Mouse (Mus musculus) heart, embryonic 16.5 days (tissue): Measurements from ENCODE around the gene Gm17067. TPM values are rescaled to one million over a fixed set of nuclear protein-coding genes. Genes with fewer than 3 reads are reported as not detected.
"Not testable (repeated sequence)": the region's sequence is repeated elsewhere in the genome, so short reads cannot be mapped to it uniquely, and the experiment has no call there.

Source experiments
- ATAC-seq: fragments of 200-750 bp; cut with Nextera tagmentation; replicated peaks from 2 replicates; pipeline ENCODE4 v1.8.0; 2017; ENCODE audit warnings: moderate number of reproducible peaks; ENCODE audit not compliant: insufficient read depth, low FRiP score; ENCODE audit errors: extremely low read depth
- H3K27ac ChIP-seq: fragments of 300-500 bp; sonication (generic); 2 replicates; pipeline ENCODE4 v1.5.1; 2014; ENCODE audit warnings: mild to moderate bottlenecking, low read length, control low read depth, moderate library complexity
- H3K27me3 ChIP-seq: fragments of 300-500 bp; sonication (generic); 2 replicates; pipeline ENCODE4 v1.6.1; 2014; ENCODE audit warnings: low read length, mixed read lengths; ENCODE audit not compliant: control insufficient read depth, insufficient read depth
- H3K36me3 ChIP-seq: fragments of 300-500 bp; sonication (generic); 2 replicates; pipeline ENCODE4 v1.6.1; 2014; ENCODE audit not compliant: control insufficient read depth, insufficient read depth
- H3K4me1 ChIP-seq: fragments of 300-500 bp; sonication (generic); 2 replicates; pipeline ENCODE4 v1.6.1; 2014; ENCODE audit warnings: low read length, mixed read lengths; ENCODE audit not compliant: control insufficient read depth, insufficient read depth
- H3K4me2 ChIP-seq: fragments of 300-500 bp; sonication (generic); 2 replicates; pipeline ENCODE4 v1.6.1; 2014; ENCODE audit warnings: low read depth, mild to moderate bottlenecking, control low read depth, low read length
- H3K4me3 ChIP-seq: fragments of 300-500 bp; sonication (generic); 2 replicates; pipeline ENCODE4 v1.5.1; 2014; ENCODE audit warnings: mild to moderate bottlenecking, control low read depth, low read length
- H3K9ac ChIP-seq: fragments of 300-500 bp; sonication (generic); 2 replicates; pipeline ENCODE4 v1.6.1; 2014; ENCODE audit warnings: low read length, control low read depth
- H3K9me3 ChIP-seq: fragments of 300-500 bp; sonication (generic); replicated peaks from 2 replicates; pipeline ENCODE4 v1.6.1; 2016; ENCODE audit warnings: low read length; ENCODE audit not compliant: control insufficient read depth
- WGBS: fragments of 180-500 bp; shearing (Covaris S2); extraction: QIAGEN DNeasy Blood & Tissue Kit; methylation state at CpG from one replicate; pipeline ENCODE4 v1.1.7; 2014; 5-methylcytosine and 5-hydroxymethylcytosine counted together
- polyA plus RNA-seq: library from polyadenylated mRNA; unstranded; fragments of >200 nt; fragmentation: Nextera tagmentation; extraction: Ambion mirVana; gene quantifications from 2 replicates; pipeline ENCODE4 v1.2.1, GENCODE M21; 2015

The Gm17067 gene
- polyA plus RNA-seq = not detected in 2 replicates

GRCm38 (mm10) chr7:42726917-42727316, at the start of gene Gm17067:
Gene Gm17067, minus strand, starts transcription at chr7:42727017.
- H3K27ac ChIP-seq, H3K27me3 ChIP-seq, H3K9me3 ChIP-seq, H3K4me2 ChIP-seq, H3K9ac ChIP-seq, ATAC-seq, H3K4me3 ChIP-seq, H3K4me1 ChIP-seq, H3K36me3 ChIP-seq: not testable (repeated sequence)
- 71% methylated on average over 4 of the region's 4 CpGs for WGBS

GRCm38 (mm10) chr7:42749836-42750235, 23.0 kb upstream of the Gm17067 start:
- no peak overlapping the region for H3K4me3 ChIP-seq
- H3K4me2 ChIP-seq = no peak overlapping the region
- H3K27me3 ChIP-seq = no peaks in the 10 kb centered on the region
- no peak overlapping the region for H3K9ac ChIP-seq
- H3K27ac ChIP-seq = no peak overlapping the region
- no peak for ATAC-seq
- peaks cover 4% of the 10 kb centered on the region for H3K9me3 ChIP-seq
- no peaks in the 10 kb centered on the region for H3K4me1 ChIP-seq
- H3K36me3 ChIP-seq = no peaks in the 10 kb centered on the region
- WGBS = 49% methylated on average over 19 of the region's 20 CpGs

- H3K4me1 ChIP-seq = no peaks in the 10 kb centered on the region
- H3K4me2 ChIP-seq = no peak overlapping the region
- ATAC-seq = no peak
- H3K27ac ChIP-seq = no peak overlapping the region
- H3K9me3 ChIP-seq = peaks cover 17% of the 10 kb centered on the region; the same call in 1 of the 2 replicates
- no peak overlapping the region for H3K9ac ChIP-seq
- H3K27me3 ChIP-seq = no peaks in the 10 kb centered on the region
- H3K4me3 ChIP-seq = no peak overlapping the region
- no peaks in the 10 kb centered on the region for H3K36me3 ChIP-seq
- WGBS = 76% methylated on average over 10 of the region's 10 CpGs
Measured at GRCm38 (mm10) chr7:42738536-42739210, 11.9 kb upstream of the Gm17067 start.

GRCm38 (mm10) chr7:42693251-42693650, 33.6 kb downstream of the Gm17067 start:
- WGBS = under 1% methylated on average over 4 of the region's 4 CpGs
- H3K9me3 ChIP-seq, H3K27me3 ChIP-seq, ATAC-seq, H3K4me1 ChIP-seq, H3K36me3 ChIP-seq: not testable (repeated sequence)
- Histone ChIP-seq H3K4me3 (peak overlapping the region; percentile 71), H3K9ac (peak overlapping the region; percentile 74), H3K4me2 (peak overlapping the region; percentile 66), H3K27ac (peak overlapping the region; percentile 67; the same call in 1 of the 2 replicates)

GRCm38 (mm10) chr7:42692362-42693158, 34.3 kb downstream of the Gm17067 start, which contains the start of gene Zfp975:
Gene Zfp975, minus strand, starts transcription at chr7:42692742.
- H3K4me2 ChIP-seq = peak within 1 kb of the TSS; percentile 66
- not testable (repeated sequence) for H3K9me3 ChIP-seq, H3K4me1 ChIP-seq, H3K27me3 ChIP-seq, H3K36me3 ChIP-seq
- H3K9ac ChIP-seq = peak within 1 kb of the TSS; percentile 74
- peak within 1 kb of the TSS; percentile 67 for H3K27ac ChIP-seq
- peak within 1 kb of the TSS; percentile 71 for H3K4me3 ChIP-seq
- ATAC-seq = peak; percentile 100
- under 1% methylated on average over 23 of the region's 23 CpGs for WGBS

- not testable (repeated sequence) for H3K9ac ChIP-seq, H3K4me3 ChIP-seq, H3K4me1 ChIP-seq, H3K27me3 ChIP-seq, H3K36me3 ChIP-seq, H3K9me3 ChIP-seq, H3K27ac ChIP-seq, ATAC-seq, H3K4me2 ChIP-seq
- 88% methylated on average over 6 of the region's 6 CpGs for WGBS
Measured at GRCm38 (mm10) chr7:42680081-42680480, 46.7 kb downstream of the Gm17067 start.

- H3K27me3 ChIP-seq, ATAC-seq, H3K36me3 ChIP-seq, H3K9ac ChIP-seq, H3K4me2 ChIP-seq, H3K4me1 ChIP-seq, H3K4me3 ChIP-seq, H3K9me3 ChIP-seq, H3K27ac ChIP-seq: not testable (repeated sequence)
Measured at GRCm38 (mm10) chr7:42679646-42680045, 47.2 kb downstream of the Gm17067 start.

- H3K9me3 ChIP-seq, H3K9ac ChIP-seq, H3K27me3 ChIP-seq, H3K4me1 ChIP-seq, H3K4me2 ChIP-seq, H3K4me3 ChIP-seq, ATAC-seq, H3K27ac ChIP-seq: not testable (repeated sequence)
- WGBS = 80% methylated on average over 4 of the region's 5 CpGs
- peaks cover 13% of the 10 kb centered on the region for H3K36me3 ChIP-seq
Measured at GRCm38 (mm10) chr7:42660140-42660539, 66.7 kb downstream of the Gm17067 start.
